Mouse (Mus musculus) cerebellum, adult 18-20 months (tissue): ENCODE data around the gene Fam205c.

Source experiments
- DNase-seq, 2 experiments: peaks; one replicate each; pipeline ENCODE4 v3.0.0; 2021

Gene Fam205c

GRCm38 (mm10) chr4:42874134-42874533 is at the start of gene Fam205c:
Gene Fam205c, minus strand, starts transcription at chr4:42874234.
- no peak for DNase-seq

- no peak for DNase-seq
Observed at GRCm38 (mm10) chr4:42922461-42922860, 48.4 kb upstream of the Fam205c start.

- DNase-seq = no peak
Observed at GRCm38 (mm10) chr4:42922056-42922455, 48.0 kb upstream of the Fam205c start.

- DNase-seq = no peak
Observed at GRCm38 (mm10) chr4:42921536-42921935, 47.5 kb upstream of the Fam205c start.

GRCm38 (mm10) chr4:42920726-42921125 is 46.7 kb upstream of the Fam205c start:
- no peak for DNase-seq

- no peak for DNase-seq
Observed at GRCm38 (mm10) chr4:42917402-42917774, 43.4 kb upstream of the Fam205c start.

GRCm38 (mm10) chr4:42916617-42917401 is 42.8 kb upstream of the Fam205c start, which contains the start of gene Phf24:
Gene Phf24, plus strand, starts transcription at chr4:42916660.
- DNase-seq = peak; percentile 17 to 61

- no peak for DNase-seq
Observed at GRCm38 (mm10) chr4:42915966-42916365, 41.9 kb upstream of the Fam205c start.

GRCm38 (mm10) chr4:42915311-42915710 is 41.3 kb upstream of the Fam205c start:
- DNase-seq = no peak

GRCm38 (mm10) chr4:42913391-42913790 is 39.4 kb upstream of the Fam205c start:
- no peak for DNase-seq

GRCm38 (mm10) chr4:42904966-42905365 is 30.9 kb upstream of the Fam205c start:
- no peak for DNase-seq

GRCm38 (mm10) chr4:42904523-42904922 is 30.5 kb upstream of the Fam205c start:
- DNase-seq = no peak

- DNase-seq = no peak
Observed at GRCm38 (mm10) chr4:42903942-42904341, 29.9 kb upstream of the Fam205c start.

- DNase-seq = peak; percentile 6 to 26
Observed at GRCm38 (mm10) chr4:42902730-42903129, 28.7 kb upstream of the Fam205c start.

- peak; percentile 4 to 15 for DNase-seq
Observed at GRCm38 (mm10) chr4:42902174-42902573, 28.1 kb upstream of the Fam205c start.

- DNase-seq = no peak
Observed at GRCm38 (mm10) chr4:42900878-42901277, 26.8 kb upstream of the Fam205c start.

- no peak for DNase-seq
Observed at GRCm38 (mm10) chr4:42898914-42899313, 24.9 kb upstream of the Fam205c start.

- DNase-seq = no peak
Observed at GRCm38 (mm10) chr4:42895118-42895517, 21.1 kb upstream of the Fam205c start.

GRCm38 (mm10) chr4:42891176-42891575 is 17.1 kb upstream of the Fam205c start:
- DNase-seq = no peak

- DNase-seq = no peak
Observed at GRCm38 (mm10) chr4:42888806-42889205, 14.8 kb upstream of the Fam205c start.

- no peak for DNase-seq
Observed at GRCm38 (mm10) chr4:42886926-42887325, 12.9 kb upstream of the Fam205c start.

- DNase-seq = no peak
Observed at GRCm38 (mm10) chr4:42880677-42880948, 6.6 kb upstream of the Fam205c start.

- DNase-seq = no peak
Observed at GRCm38 (mm10) chr4:42879829-42880676, 6.0 kb upstream of the Fam205c start.

GRCm38 (mm10) chr4:42877657-42878056 is 3.6 kb upstream of the Fam205c start:
- DNase-seq = no peak
